Mouse (Mus musculus) limb, embryonic 14.5 days (tissue): ENCODE data around the gene Esp16. TPM values are rescaled to one million over a fixed set of nuclear protein-coding genes. Genes with fewer than 3 reads are reported as not detected.
"Not testable (repeated sequence)": the region's sequence is repeated elsewhere in the genome, so short reads cannot be mapped to it uniquely, and the experiment has no call there.

Experiments
- ATAC-seq: fragments of 200-750 bp; cut with Nextera tagmentation; 2 replicates; pipeline ENCODE4 v1.8.0; 2017; ENCODE audit warnings: low read depth, moderate number of reproducible peaks, moderate TSS enrichment; ENCODE audit not compliant: low FRiP score
- DNase-seq: peaks from one replicate; pipeline ENCODE4 v3.0.0-alpha.2; 2015; ENCODE audit warnings: low spot score
- H3K27ac ChIP-seq: fragments of 300-500 bp; sonication (generic); replicated peaks from 2 replicates; pipeline ENCODE4 v1.5.1; 2014; ENCODE audit warnings: low read depth, mild to moderate bottlenecking, low read length, moderate library complexity, mixed read lengths
- H3K27me3 ChIP-seq: fragments of 300-500 bp; sonication (generic); 2 replicates; pipeline ENCODE4 v1.6.1; 2014; ENCODE audit warnings: low read length, mixed read lengths; ENCODE audit not compliant: control insufficient read depth, insufficient read depth
- H3K36me3 ChIP-seq: fragments of 300-500 bp; sonication (generic); 2 replicates; pipeline ENCODE4 v1.6.1; 2014; ENCODE audit warnings: mild to moderate bottlenecking, low read length, moderate library complexity, mixed read lengths; ENCODE audit not compliant: control insufficient read depth, insufficient read depth
- H3K4me1 ChIP-seq: fragments of 300-500 bp; sonication (generic); 2 replicates; pipeline ENCODE4 v1.6.1; 2014; ENCODE audit warnings: antibody characterized with exemption, low read length, mixed read lengths; ENCODE audit not compliant: control insufficient read depth, insufficient read depth
- H3K4me2 ChIP-seq: fragments of 300-500 bp; sonication (generic); replicated peaks from 2 replicates; pipeline ENCODE4 v1.6.1; 2014; ENCODE audit warnings: low read depth, mild to moderate bottlenecking, low read length, moderate library complexity; ENCODE audit not compliant: severe bottlenecking
- H3K4me3 ChIP-seq: fragments of 300-500 bp; sonication (generic); replicated peaks from 2 replicates; pipeline ENCODE4 v1.5.1; 2014; ENCODE audit warnings: low read length
- H3K9ac ChIP-seq: fragments of 300-500 bp; sonication (generic); 2 replicates; pipeline ENCODE4 v1.6.1; 2014; ENCODE audit warnings: mild to moderate bottlenecking, low read depth, low read length, moderate library complexity; ENCODE audit not compliant: severe bottlenecking
- H3K9me3 ChIP-seq: fragments of 300-500 bp; sonication (generic); 2 replicates; pipeline ENCODE4 v1.6.1; 2016; ENCODE audit warnings: low read length; ENCODE audit not compliant: control insufficient read depth
- WGBS: fragments of 180-500 bp; shearing (Covaris S2); extraction: QIAGEN DNeasy Blood & Tissue Kit; methylation state at CpG from one replicate; pipeline ENCODE4 v1.1.7; 2014; 5-methylcytosine and 5-hydroxymethylcytosine counted together
- polyA plus RNA-seq, 2 experiments: library from polyadenylated mRNA; depleted of rRNA in 1 of 2; stranded (reverse) in 1 of 2; unstranded in 1 of 2; fragments of >200 nt; fragmentation: Nextera tagmentation in 1 of 2; extraction: Ambion mirVana in 1 of 2; gene quantifications; 2 replicates each; pipeline versions ENCODE4 v1.2.1 to v1.2.3; 2012 to 2014

Esp16 gene
- polyA plus RNA-seq (2012; rRNA removed) (not detected in 2 replicates), polyA plus RNA-seq (2014; fragmentation: Nextera tagmentation; extraction: Ambion mirVana) (not detected in 2 replicates)

DNA sequence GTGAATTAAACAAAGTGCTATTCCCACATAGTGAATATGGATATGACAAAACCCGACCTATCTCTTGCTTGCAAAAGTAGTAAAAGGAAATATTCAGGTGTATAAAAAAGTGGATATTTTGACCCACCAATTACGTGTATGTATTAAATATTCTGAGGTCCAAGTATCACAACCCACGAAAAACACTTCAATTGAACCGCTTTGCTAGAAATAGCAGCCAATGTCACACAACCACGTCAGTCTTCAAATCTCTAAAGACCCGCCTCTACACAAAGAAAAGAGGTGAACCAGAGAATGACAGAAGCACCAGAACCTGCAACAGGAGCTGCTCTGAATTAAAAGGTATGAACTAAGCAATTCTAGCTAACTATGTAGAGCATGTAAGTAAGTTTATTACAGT is at the start of gene Esp16:
TSS of gene Esp16 (plus strand) at position 301 of the 400 bp plus-strand sequence.
- ATAC-seq, DNase-seq, H3K36me3 ChIP-seq, H3K9ac ChIP-seq, H3K4me3 ChIP-seq, H3K27me3 ChIP-seq, H3K27ac ChIP-seq, H3K4me2 ChIP-seq, H3K9me3 ChIP-seq, H3K4me1 ChIP-seq: not testable (repeated sequence)
- WGBS = 76% methylated on average over 6 of the region's 6 CpGs

DNA sequence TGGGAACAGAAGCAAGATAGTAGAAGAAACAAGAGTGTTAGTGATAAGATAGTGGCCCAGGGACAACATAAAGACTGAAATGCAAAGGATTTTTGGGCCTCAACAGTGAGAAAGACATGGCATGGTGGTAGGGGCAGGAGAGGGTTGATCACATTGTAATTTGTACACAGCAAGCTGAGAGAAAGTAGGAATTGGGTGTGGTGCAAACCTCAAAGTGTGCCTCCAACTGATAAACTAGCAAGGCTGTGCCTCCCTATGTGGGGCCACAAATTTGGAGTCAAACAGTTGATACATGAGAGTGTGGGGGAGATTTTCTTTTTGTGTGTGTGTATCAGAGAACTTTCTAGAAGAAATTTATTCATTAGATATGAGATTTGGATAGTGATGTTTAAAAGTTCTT is 37.9 kb upstream of the Esp16 start:
- H3K36me3 ChIP-seq, DNase-seq, ATAC-seq, H3K4me3 ChIP-seq, H3K4me1 ChIP-seq, H3K4me2 ChIP-seq, H3K9me3 ChIP-seq, H3K9ac ChIP-seq, H3K27ac ChIP-seq, H3K27me3 ChIP-seq: not testable (repeated sequence)

Other genes starting within 250 kb of the Esp16 start
- not detected in 2 replicates for gene Esp18, start 129.8 kb upstream of the Esp16 start, polyA plus RNA-seq (2012; rRNA removed)
- gene Esp18, start 129.8 kb upstream of the Esp16 start, polyA plus RNA-seq (2014; fragmentation: Nextera tagmentation; extraction: Ambion mirVana) = not detected in 2 replicates
- gene Esp15, start 104.8 kb downstream of the Esp16 start, polyA plus RNA-seq (2012; rRNA removed) = not detected in 2 replicates
- not detected in 2 replicates for gene Esp15, start 104.8 kb downstream of the Esp16 start, polyA plus RNA-seq (2014; fragmentation: Nextera tagmentation; extraction: Ambion mirVana)